Mouse (Mus musculus): Measurements from ENCODE around the gene Crhr2. TPM values are rescaled to one million over a fixed set of nuclear protein-coding genes. Genes with fewer than 3 reads are reported as not detected.

The Crhr2 gene
- polyA plus RNA-seq, 1 experiment from 2014 or later, result 1.0 TPM

GRCm38 (mm10) chr6:55161311-55161761 lies 28.5 kb upstream of the Crhr2 start:
- Histone ChIP-seq H3K4me2 (no peak overlapping the region), H3K27me3 (replicated peaks) (no peaks in the 10 kb centered on the region), H3K27ac (no peak overlapping the region), H3K4me3 (no peak overlapping the region), H3K9ac (no peak overlapping the region), H3K4me1 (no peaks in the 10 kb centered on the region), H3K9me3 (replicated peaks) (no peaks in the 10 kb centered on the region), H3K36me3 (no peaks in the 10 kb centered on the region)
- WGBS (ENCODE audit: insufficient replicate concordance), result 51% methylated on average over 5 of the region's 5 CpGs
- ATAC-seq, result no peak

- 58% methylated on average over 1 of the region's 1 CpGs for WGBS (ENCODE audit: insufficient replicate concordance)
Observed at GRCm38 (mm10) chr6:55159256-55159655, 26.4 kb upstream of the Crhr2 start.

GRCm38 (mm10) chr6:55152226-55152625 lies 19.4 kb upstream of the Crhr2 start:
- Histone ChIP-seq H3K4me3 (no peak overlapping the region), H3K27me3 (replicated peaks) (no peaks in the 10 kb centered on the region; the same call in 1 of the 2 replicates), H3K27ac (no peak overlapping the region), H3K4me1 (no peaks in the 10 kb centered on the region), H3K9me3 (replicated peaks) (no peaks in the 10 kb centered on the region), H3K4me2 (no peak overlapping the region), H3K36me3 (no peaks in the 10 kb centered on the region), H3K9ac (no peak overlapping the region)
- ATAC-seq, result no peak
- 71% methylated on average over 3 of the region's 3 CpGs for WGBS (ENCODE audit: insufficient replicate concordance)

More at GRCm38 (mm10) chr6:55159256-55159655, 26.4 kb upstream of the Crhr2 start:
- no peaks in the 10 kb centered on the region; the same call in 1 of the 2 replicates for H3K27me3 ChIP-seq (replicated peaks)
- no peak overlapping the region for H3K27ac ChIP-seq
- no peak for ATAC-seq
- H3K36me3 ChIP-seq, result no peaks in the 10 kb centered on the region
- H3K9me3 ChIP-seq (replicated peaks), result no peaks in the 10 kb centered on the region
- H3K9ac ChIP-seq, result no peak overlapping the region
- no peak overlapping the region for H3K4me3 ChIP-seq
- no peaks in the 10 kb centered on the region for H3K4me1 ChIP-seq
- no peak overlapping the region for H3K4me2 ChIP-seq

- no peak overlapping the region for H3K27ac ChIP-seq
- H3K27me3 ChIP-seq (replicated peaks), result no peaks in the 10 kb centered on the region
- H3K9me3 ChIP-seq (replicated peaks), result 0 out of 2 replicates have a peak, but pooled peaks cover 5% of the 10 kb centered on the region
- no peak for ATAC-seq
- no peak overlapping the region for H3K9ac ChIP-seq
- H3K4me3 ChIP-seq, result no peak overlapping the region
- WGBS (ENCODE audit: insufficient replicate concordance), result 44% methylated on average over 4 of the region's 4 CpGs
- H3K4me1 ChIP-seq, result no peaks in the 10 kb centered on the region
- H3K36me3 ChIP-seq, result no peaks in the 10 kb centered on the region
- H3K4me2 ChIP-seq, result no peak overlapping the region
Observed at GRCm38 (mm10) chr6:55146138-55146537, 13.3 kb upstream of the Crhr2 start.

- Histone ChIP-seq H3K9ac (no peak overlapping the region), H3K27ac (no peak overlapping the region), H3K4me2 (no peak overlapping the region), H3K9me3 (replicated peaks) (0 out of 2 replicates have a peak, but pooled peaks cover 5% of the 10 kb centered on the region), H3K27me3 (replicated peaks) (no peaks in the 10 kb centered on the region), H3K4me1 (no peaks in the 10 kb centered on the region), H3K4me3 (no peak overlapping the region), H3K36me3 (no peaks in the 10 kb centered on the region)
- no peak for ATAC-seq
- WGBS (ENCODE audit: insufficient replicate concordance), result 52% methylated on average over 5 of the region's 5 CpGs
Observed at GRCm38 (mm10) chr6:55145285-55145684, 12.5 kb upstream of the Crhr2 start.

GRCm38 (mm10) chr6:55138343-55138742 lies 5.5 kb upstream of the Crhr2 start:
- no peak for ATAC-seq
- 0 out of 2 replicates have a peak, but pooled peaks cover under 1% of the 10 kb centered on the region for H3K9me3 ChIP-seq (replicated peaks)
- H3K27ac ChIP-seq, result no peak overlapping the region
- H3K4me1 ChIP-seq, result no peaks in the 10 kb centered on the region
- no peaks in the 10 kb centered on the region for H3K27me3 ChIP-seq (replicated peaks)
- no peak overlapping the region for H3K4me2 ChIP-seq
- no peak overlapping the region for H3K4me3 ChIP-seq
- H3K9ac ChIP-seq, result no peak overlapping the region
- no peaks in the 10 kb centered on the region for H3K36me3 ChIP-seq

- Histone ChIP-seq H3K27ac (no peak overlapping the region), H3K36me3 (no peaks in the 10 kb centered on the region), H3K4me1 (no peaks in the 10 kb centered on the region), H3K9ac (no peak overlapping the region), H3K4me2 (no peak overlapping the region), H3K9me3 (replicated peaks) (no peaks in the 10 kb centered on the region), H3K4me3 (no peak overlapping the region), H3K27me3 (replicated peaks) (no peaks in the 10 kb centered on the region)
- WGBS (ENCODE audit: insufficient replicate concordance), result 67% methylated on average over 1 of the region's 1 CpGs
- ATAC-seq, result no peak
Observed at GRCm38 (mm10) chr6:55133425-55133824, 609 bp upstream of the Crhr2 start.

- H3K36me3 ChIP-seq, result no peaks in the 10 kb centered on the region
- no peaks in the 10 kb centered on the region; the same call in 1 of the 2 replicates for H3K27me3 ChIP-seq (replicated peaks)
- no peaks in the 10 kb centered on the region for H3K4me1 ChIP-seq
- H3K4me3 ChIP-seq, result no peak overlapping the region
- H3K4me2 ChIP-seq, result no peak overlapping the region
- no peak overlapping the region for H3K9ac ChIP-seq
- no peak overlapping the region for H3K27ac ChIP-seq
- WGBS (ENCODE audit: insufficient replicate concordance), result 66% methylated on average over 4 of the region's 4 CpGs
- ATAC-seq, result no peak
- no peaks in the 10 kb centered on the region for H3K9me3 ChIP-seq (replicated peaks)
Observed at GRCm38 (mm10) chr6:55131301-55131700, 1.5 kb downstream of the Crhr2 start.

- H3K27me3 ChIP-seq (replicated peaks), result no peaks in the 10 kb centered on the region; the same call in 1 of the 2 replicates
- no peak for ATAC-seq
- WGBS (ENCODE audit: insufficient replicate concordance), result 66% methylated on average over 6 of the region's 6 CpGs
- no peaks in the 10 kb centered on the region for H3K9me3 ChIP-seq (replicated peaks)
- no peaks in the 10 kb centered on the region for H3K36me3 ChIP-seq
- H3K27ac ChIP-seq, result no peak overlapping the region
- H3K4me3 ChIP-seq, result no peak overlapping the region
- H3K4me2 ChIP-seq, result no peak overlapping the region
- H3K4me1 ChIP-seq, result no peaks in the 10 kb centered on the region
- H3K9ac ChIP-seq, result no peak overlapping the region
Observed at GRCm38 (mm10) chr6:55130631-55131030, 2.2 kb downstream of the Crhr2 start.

GRCm38 (mm10) chr6:55128391-55128790 lies 4.4 kb downstream of the Crhr2 start:
- no peak overlapping the region for H3K4me3 ChIP-seq
- no peaks in the 10 kb centered on the region for H3K9me3 ChIP-seq (replicated peaks)
- ATAC-seq, result no peak
- no peak overlapping the region for H3K4me2 ChIP-seq
- H3K9ac ChIP-seq, result no peak overlapping the region
- H3K4me1 ChIP-seq, result no peaks in the 10 kb centered on the region
- H3K36me3 ChIP-seq, result no peaks in the 10 kb centered on the region
- peaks cover 12% of the 10 kb centered on the region for H3K27me3 ChIP-seq (replicated peaks)
- no peak overlapping the region for H3K27ac ChIP-seq

GRCm38 (mm10) chr6:55126576-55126975 lies 6.2 kb downstream of the Crhr2 start:
- WGBS (ENCODE audit: insufficient replicate concordance), result 58% methylated on average over 5 of the region's 5 CpGs
- peaks cover 18% of the 10 kb centered on the region for H3K27me3 ChIP-seq (replicated peaks)
- ATAC-seq, result no peak

GRCm38 (mm10) chr6:55123056-55123455 lies 9.8 kb downstream of the Crhr2 start:
- Histone ChIP-seq H3K9me3 (replicated peaks) (no peaks in the 10 kb centered on the region), H3K9ac (no peak overlapping the region), H3K36me3 (no peaks in the 10 kb centered on the region), H3K4me2 (no peak overlapping the region), H3K27ac (no peak overlapping the region), H3K27me3 (replicated peaks) (peaks cover 47% of the 10 kb centered on the region), H3K4me3 (no peak overlapping the region), H3K4me1 (no peaks in the 10 kb centered on the region)
- 10% methylated on average over 4 of the region's 4 CpGs for WGBS (ENCODE audit: insufficient replicate concordance)
- no peak for ATAC-seq

More at GRCm38 (mm10) chr6:55126576-55126975, 6.2 kb downstream of the Crhr2 start:
- H3K36me3 ChIP-seq, result no peaks in the 10 kb centered on the region
- H3K9me3 ChIP-seq (replicated peaks), result no peaks in the 10 kb centered on the region
- H3K27ac ChIP-seq, result no peak overlapping the region
- no peak overlapping the region for H3K4me2 ChIP-seq
- no peaks in the 10 kb centered on the region for H3K4me1 ChIP-seq
- H3K9ac ChIP-seq, result no peak overlapping the region
- no peak overlapping the region for H3K4me3 ChIP-seq

All from liver, embryonic 12.5 days (tissue).